Mouse (Mus musculus): Measurements from ENCODE around the gene Atp2b1.

DNA sequence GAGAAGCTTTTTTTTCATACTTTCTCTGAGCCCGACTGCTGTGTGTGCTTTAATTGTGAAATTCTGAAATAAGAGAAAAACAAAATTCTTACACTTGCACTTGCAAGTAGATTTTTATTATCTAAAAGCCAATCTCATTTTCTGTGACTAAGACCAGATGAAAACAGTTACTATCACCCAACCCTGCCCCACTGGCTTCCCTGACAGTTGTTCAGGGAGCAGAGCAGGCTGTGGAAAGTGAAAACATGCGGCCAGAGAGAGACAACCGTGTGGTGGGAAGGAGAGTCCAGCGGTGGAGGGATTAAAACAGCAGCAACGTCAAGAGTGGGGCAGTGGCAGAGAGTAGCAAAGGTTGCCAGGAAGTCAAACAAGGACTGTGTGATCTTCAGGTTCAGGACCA lies 46.7 kb downstream of the Atp2b1 start:
- TF ChIP-seq POLR2A (IDR thresholded peaks at IDR 0.05; ENCODE audit: borderline replicate concordance, extremely low read depth, low read depth, low read length): 0 out of 2 replicates have a peak, but pooled peaks have one; percentile 4
- TF ChIP-seq CTCF (IDR thresholded peaks at IDR 0.05; ENCODE audit: insufficient read depth, low read length): no peak
